Mouse (Mus musculus): Measurements from ENCODE around the gene Aak1. TPM values are rescaled to one million over a fixed set of nuclear protein-coding genes. Genes with fewer than 3 reads are reported as not detected.

Aak1 gene
- polyA plus RNA-seq, 1 experiment from 2014 or later = 49.8 TPM

DNA sequence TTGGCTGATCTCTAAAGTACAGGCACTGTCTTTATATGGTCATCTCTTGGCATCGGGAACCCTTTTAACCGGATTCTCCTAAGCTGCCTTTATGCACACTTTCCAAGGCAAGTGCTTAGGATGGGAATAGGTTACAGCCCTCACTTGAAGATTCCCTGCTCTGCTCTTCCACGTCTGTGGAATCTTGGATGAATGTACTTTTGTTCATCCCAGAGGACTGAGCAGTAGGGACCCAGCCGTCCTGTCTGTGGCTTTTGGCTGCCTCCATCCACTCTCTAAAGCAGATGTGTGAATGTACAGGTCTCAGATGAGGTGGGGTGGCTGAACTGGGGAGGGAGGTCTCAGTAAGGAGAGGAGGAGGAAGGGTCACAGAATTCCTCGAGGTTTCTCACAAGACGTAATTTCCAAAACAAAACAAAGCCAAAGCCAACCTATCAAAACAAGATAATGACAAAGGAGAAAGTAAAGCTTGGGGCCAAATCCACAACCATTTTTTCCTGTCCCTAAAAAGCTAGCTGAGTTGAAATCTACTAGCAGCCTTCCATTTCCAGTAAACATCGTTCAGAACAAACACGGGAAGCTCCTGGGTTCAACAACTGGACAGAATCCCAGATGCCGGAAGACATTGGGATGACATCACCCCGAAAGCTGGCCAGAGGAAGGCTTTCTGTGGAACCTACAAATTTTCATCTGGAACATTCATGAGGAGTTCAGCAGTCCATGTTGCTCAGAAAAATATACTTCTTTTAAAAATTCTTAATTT is 18.4 kb upstream of the Aak1 start:
- Histone ChIP-seq H3K4me3 (replicated peaks; ENCODE audit: low read length) (no peak overlapping the region), H3K9ac (no peak overlapping the region), H3K36me3 (replicated peaks; ENCODE audit: control insufficient read depth, insufficient read depth) (no peaks in the 10 kb centered on the region), H3K27ac (no peak overlapping the region), H3K4me1 (replicated peaks; ENCODE audit: control insufficient read depth, insufficient read depth, low read length) (no peaks in the 10 kb centered on the region), H3K27me3 (ENCODE audit: control insufficient read depth, insufficient read depth, low read length) (no peaks in the 10 kb centered on the region), H3K4me2 (replicated peaks) (no peak overlapping the region), H3K9me3 (ENCODE audit: control insufficient read depth, low read length) (no peaks in the 10 kb centered on the region)
- ATAC-seq (ENCODE audit: low FRiP score) (no peak), DNase-seq (ENCODE audit: low spot score) (no peak)
- 79% methylated on average over 10 of the region's 10 CpGs for WGBS

DNA sequence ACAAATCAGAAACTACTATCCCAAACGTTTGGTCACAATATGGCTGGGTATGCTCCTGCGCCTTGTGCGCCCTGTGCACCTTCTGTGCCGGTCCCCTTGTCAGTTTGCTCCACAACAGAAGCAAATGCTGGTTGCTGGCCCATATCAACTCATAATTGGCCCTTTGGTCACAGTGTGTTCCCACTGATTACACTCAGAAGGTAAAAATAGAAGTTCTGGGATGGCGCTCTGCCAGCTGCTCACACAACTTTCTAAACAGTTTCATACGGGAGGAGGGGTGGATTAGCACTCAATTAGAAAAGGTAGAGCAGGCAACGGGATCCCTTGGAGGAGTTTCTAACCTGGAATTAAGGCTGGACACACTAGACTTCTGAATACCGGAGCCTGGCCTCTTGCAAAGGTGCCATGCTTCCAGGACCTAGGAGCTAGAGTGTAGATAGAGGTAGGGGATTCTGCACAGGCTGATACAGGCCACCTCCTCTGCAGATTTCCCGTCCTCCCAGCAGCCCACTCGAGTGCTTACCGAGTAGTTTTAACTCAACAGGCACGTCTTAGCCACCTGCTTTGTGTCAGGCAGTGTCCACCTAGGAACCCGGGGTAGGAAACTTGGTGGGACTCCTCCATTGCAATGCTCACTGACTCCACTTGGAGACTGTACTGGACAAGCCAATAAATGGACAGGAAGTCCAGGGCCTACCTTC is 16.4 kb upstream of the Aak1 start:
- Histone ChIP-seq H3K9me3 (ENCODE audit: control insufficient read depth, low read length) (no peaks in the 10 kb centered on the region), H3K4me1 (replicated peaks; ENCODE audit: control insufficient read depth, insufficient read depth, low read length) (no peaks in the 10 kb centered on the region), H3K9ac (no peak overlapping the region), H3K36me3 (replicated peaks; ENCODE audit: control insufficient read depth, insufficient read depth) (no peaks in the 10 kb centered on the region), H3K4me3 (replicated peaks; ENCODE audit: low read length) (no peak overlapping the region), H3K27ac (no peak overlapping the region), H3K4me2 (replicated peaks) (no peak overlapping the region), H3K27me3 (ENCODE audit: control insufficient read depth, insufficient read depth, low read length) (no peaks in the 10 kb centered on the region)
- ATAC-seq (ENCODE audit: low FRiP score) (no peak), DNase-seq (ENCODE audit: low spot score) (no peak)
- WGBS = 88% methylated on average over 13 of the region's 13 CpGs

DNA sequence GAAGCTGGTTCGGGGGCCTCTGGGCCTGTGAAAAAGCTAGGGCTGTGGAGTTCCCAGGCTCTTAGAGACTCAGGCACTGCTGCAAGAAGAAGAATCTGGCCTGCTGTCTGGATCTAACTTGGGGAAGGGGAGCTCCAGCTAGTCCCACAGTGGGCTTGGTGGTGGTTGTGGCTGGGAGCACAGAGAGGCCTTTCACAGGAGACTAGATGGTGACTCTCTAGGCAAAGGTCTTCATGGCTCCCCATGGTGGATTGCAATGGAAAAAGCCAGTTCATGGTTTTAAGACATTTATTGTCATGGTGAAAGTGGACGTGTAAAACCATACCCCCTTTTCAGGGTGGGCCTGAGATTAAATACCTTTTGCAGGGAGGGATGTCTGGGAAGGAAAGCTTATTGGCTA is 10.2 kb upstream of the Aak1 start:
- ATAC-seq (ENCODE audit: low FRiP score) (no peak), DNase-seq (ENCODE audit: low spot score) (no peak)
- Histone ChIP-seq H3K27ac (no peak overlapping the region), H3K4me1 (replicated peaks; ENCODE audit: control insufficient read depth, insufficient read depth, low read length) (no peaks in the 10 kb centered on the region), H3K9ac (no peak overlapping the region), H3K36me3 (replicated peaks; ENCODE audit: control insufficient read depth, insufficient read depth) (no peaks in the 10 kb centered on the region), H3K27me3 (ENCODE audit: control insufficient read depth, insufficient read depth, low read length) (no peaks in the 10 kb centered on the region), H3K9me3 (ENCODE audit: control insufficient read depth, low read length) (no peaks in the 10 kb centered on the region), H3K4me2 (replicated peaks) (no peak overlapping the region), H3K4me3 (replicated peaks; ENCODE audit: low read length) (no peak overlapping the region)
- WGBS = 79% methylated on average over 2 of the region's 2 CpGs

DNA sequence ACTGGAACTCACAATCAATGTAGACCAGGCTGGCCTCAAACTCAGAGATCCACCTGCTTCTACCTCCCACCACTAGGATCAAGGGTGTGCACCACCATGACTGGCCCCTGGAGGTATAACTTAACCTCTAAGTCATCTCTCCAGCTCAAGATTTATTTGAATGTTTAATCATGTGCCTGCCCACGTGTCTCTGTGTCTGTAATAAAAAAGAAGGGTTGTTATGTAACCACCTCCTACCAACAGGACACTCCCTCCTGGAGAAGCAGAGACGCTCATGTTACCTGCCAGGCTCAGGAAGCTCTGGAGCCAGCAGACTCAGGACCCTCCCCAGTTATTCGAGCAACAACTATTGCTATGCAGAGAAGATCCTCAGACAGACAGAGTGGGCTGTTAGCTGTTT is 7.4 kb upstream of the Aak1 start:
- no peak overlapping the region for H3K27ac ChIP-seq
- no peak for ATAC-seq (ENCODE audit: low FRiP score)
- 71% methylated on average over 3 of the region's 3 CpGs for WGBS

DNA sequence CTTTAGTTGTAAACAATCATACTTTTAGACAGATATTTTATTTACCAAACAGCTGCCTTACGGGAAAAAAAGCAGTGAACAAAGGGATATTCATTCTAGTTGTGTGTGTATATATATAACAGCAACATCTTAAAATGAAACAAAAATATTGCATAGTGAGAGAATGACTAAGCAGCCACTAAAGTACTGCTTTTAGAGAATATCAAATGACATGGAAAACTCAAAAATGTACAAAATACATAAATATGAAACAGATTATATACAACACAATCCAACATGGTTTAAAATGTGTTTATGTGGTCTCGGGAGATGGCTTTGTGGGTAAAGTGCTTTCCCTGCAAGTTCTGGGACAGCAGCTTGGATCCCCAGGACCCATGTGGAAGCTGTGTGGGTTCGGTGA is 5.7 kb upstream of the Aak1 start:
- Histone ChIP-seq H3K27ac (no peak overlapping the region), H3K9ac (no peak overlapping the region), H3K27me3 (ENCODE audit: control insufficient read depth, insufficient read depth, low read length) (no peaks in the 10 kb centered on the region), H3K4me2 (replicated peaks) (no peak overlapping the region), H3K4me1 (replicated peaks; ENCODE audit: control insufficient read depth, insufficient read depth, low read length) (0 out of 2 replicates have a peak, but pooled peaks cover 8% of the 10 kb centered on the region), H3K36me3 (replicated peaks; ENCODE audit: control insufficient read depth, insufficient read depth) (no peaks in the 10 kb centered on the region), H3K9me3 (ENCODE audit: control insufficient read depth, low read length) (no peaks in the 10 kb centered on the region), H3K4me3 (replicated peaks; ENCODE audit: low read length) (no peak overlapping the region)
- WGBS = 78% methylated on average over 3 of the region's 3 CpGs
- ATAC-seq (ENCODE audit: low FRiP score) = no peak
- DNase-seq (ENCODE audit: low spot score) = no peak

More for the DNA sequence above, 7.4 kb upstream of the Aak1 start:
- no peaks in the 10 kb centered on the region for H3K9me3 ChIP-seq (ENCODE audit: control insufficient read depth, low read length)
- H3K9ac ChIP-seq = no peak overlapping the region
- no peaks in the 10 kb centered on the region for H3K4me1 ChIP-seq (replicated peaks; ENCODE audit: control insufficient read depth, insufficient read depth, low read length)
- H3K36me3 ChIP-seq (replicated peaks; ENCODE audit: control insufficient read depth, insufficient read depth) = no peaks in the 10 kb centered on the region
- no peaks in the 10 kb centered on the region for H3K27me3 ChIP-seq (ENCODE audit: control insufficient read depth, insufficient read depth, low read length)
- no peak for DNase-seq (ENCODE audit: low spot score)
- no peak overlapping the region for H3K4me3 ChIP-seq (replicated peaks; ENCODE audit: low read length)
- H3K4me2 ChIP-seq (replicated peaks) = no peak overlapping the region

DNA sequence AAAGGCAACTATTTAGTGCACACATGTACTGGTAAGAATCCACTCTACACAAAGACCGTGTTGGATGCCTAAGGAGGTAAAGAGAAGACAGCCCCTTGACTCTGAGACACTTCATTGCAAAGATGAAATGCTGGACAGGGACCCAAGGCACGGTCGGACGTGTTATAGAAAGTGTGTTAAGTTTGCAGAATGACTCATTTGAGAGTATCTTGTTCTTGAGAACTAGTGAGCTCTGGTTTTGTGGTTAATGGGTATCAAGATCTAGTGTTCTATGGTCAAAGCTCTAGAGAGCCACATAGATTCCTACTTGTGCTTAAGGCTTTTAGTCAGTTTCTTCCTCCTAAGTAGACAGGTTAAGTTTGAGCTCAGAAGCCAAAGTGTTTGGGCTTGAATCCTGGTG is 2.9 kb upstream of the Aak1 start:
- no peak overlapping the region for H3K4me2 ChIP-seq (replicated peaks)
- DNase-seq (ENCODE audit: low spot score) (no peak), ATAC-seq (ENCODE audit: low FRiP score) (no peak)
- no peaks in the 10 kb centered on the region for H3K36me3 ChIP-seq (replicated peaks; ENCODE audit: control insufficient read depth, insufficient read depth)
- H3K9me3 ChIP-seq (ENCODE audit: control insufficient read depth, low read length) = no peaks in the 10 kb centered on the region
- no peaks in the 10 kb centered on the region for H3K27me3 ChIP-seq (ENCODE audit: control insufficient read depth, insufficient read depth, low read length)
- peaks cover 16% of the 10 kb centered on the region for H3K4me1 ChIP-seq (replicated peaks; ENCODE audit: control insufficient read depth, insufficient read depth, low read length)
- no peak overlapping the region for H3K27ac ChIP-seq
- WGBS = 96% methylated on average over 4 of the region's 4 CpGs
- no peak overlapping the region for H3K9ac ChIP-seq
- H3K4me3 ChIP-seq (replicated peaks; ENCODE audit: low read length) = no peak overlapping the region

DNA sequence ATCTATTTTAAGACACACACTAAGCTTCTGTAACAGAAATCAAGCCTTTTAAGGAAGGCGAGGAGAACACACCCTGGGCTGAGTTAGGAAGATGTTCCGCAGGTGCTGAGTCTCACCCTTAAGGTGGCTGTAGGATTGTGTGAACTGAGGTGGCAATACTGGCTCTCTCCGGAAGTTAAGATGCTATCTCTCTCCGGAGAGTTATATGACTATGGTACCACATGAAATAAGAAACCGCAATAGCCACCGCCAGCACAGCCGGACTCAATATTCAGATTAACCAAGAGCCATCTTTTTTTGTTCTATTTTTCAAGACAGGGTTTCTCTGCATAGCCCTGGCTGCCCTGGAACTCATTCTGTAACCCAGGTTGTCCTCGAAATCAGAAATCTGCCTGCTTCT is 1.5 kb upstream of the Aak1 start:
- DNase-seq (ENCODE audit: low spot score) = no peak
- H3K27ac ChIP-seq = peak overlapping the region; percentile 98; the same call in 1 of the 2 replicates
- H3K9ac ChIP-seq = peak overlapping the region; percentile 88; the same call in 1 of the 2 replicates
- whole genome bisulfite sequencing = 96% methylated on average over 8 of the region's 8 CpGs
- H3K36me3 ChIP-seq (replicated peaks; ENCODE audit: control insufficient read depth, insufficient read depth) = no peaks in the 10 kb centered on the region
- no peaks in the 10 kb centered on the region for H3K9me3 ChIP-seq (ENCODE audit: control insufficient read depth, low read length)
- H3K4me1 ChIP-seq (replicated peaks; ENCODE audit: control insufficient read depth, insufficient read depth, low read length) = peaks cover 28% of the 10 kb centered on the region
- peak overlapping the region; percentile 90; the same call in 1 of the 2 replicates for H3K4me3 ChIP-seq (replicated peaks; ENCODE audit: low read length)
- no peak for ATAC-seq (ENCODE audit: low FRiP score)
- peak overlapping the region; percentile 53 for H3K4me2 ChIP-seq (replicated peaks)
- no peaks in the 10 kb centered on the region for H3K27me3 ChIP-seq (ENCODE audit: control insufficient read depth, insufficient read depth, low read length)

DNA sequence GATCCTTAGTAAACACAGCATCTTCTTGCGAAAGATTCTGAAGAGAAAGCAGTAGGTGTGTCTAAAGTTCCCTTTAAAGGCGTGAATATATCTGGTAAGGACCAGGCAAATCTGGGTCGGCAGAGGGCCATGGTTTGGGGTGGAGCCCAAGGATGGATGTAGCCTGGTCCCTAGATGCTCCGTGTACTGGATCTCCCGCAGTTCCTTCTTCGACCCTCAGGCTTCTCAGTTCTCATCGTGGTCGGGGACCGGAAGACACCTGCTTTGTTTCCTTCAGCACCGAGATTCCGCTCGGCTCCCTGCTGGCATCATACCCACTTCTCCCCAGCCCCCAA is 770 bp upstream of the Aak1 start:
- Histone ChIP-seq H3K27ac (peak overlapping the region; percentile 98), H3K4me1 (replicated peaks; ENCODE audit: control insufficient read depth, insufficient read depth, low read length) (peaks cover 32% of the 10 kb centered on the region), H3K9me3 (ENCODE audit: control insufficient read depth, low read length) (no peaks in the 10 kb centered on the region), H3K4me3 (replicated peaks; ENCODE audit: low read length) (peak overlapping the region; percentile 90), H3K36me3 (replicated peaks; ENCODE audit: control insufficient read depth, insufficient read depth) (no peaks in the 10 kb centered on the region), H3K27me3 (ENCODE audit: control insufficient read depth, insufficient read depth, low read length) (no peaks in the 10 kb centered on the region), H3K4me2 (replicated peaks) (peak overlapping the region; percentile 53), H3K9ac (peak overlapping the region; percentile 88)
- no peak for ATAC-seq (ENCODE audit: low FRiP score)
- WGBS = 2% methylated on average over 12 of the region's 12 CpGs
- DNase-seq (ENCODE audit: low spot score) = no peak

DNA sequence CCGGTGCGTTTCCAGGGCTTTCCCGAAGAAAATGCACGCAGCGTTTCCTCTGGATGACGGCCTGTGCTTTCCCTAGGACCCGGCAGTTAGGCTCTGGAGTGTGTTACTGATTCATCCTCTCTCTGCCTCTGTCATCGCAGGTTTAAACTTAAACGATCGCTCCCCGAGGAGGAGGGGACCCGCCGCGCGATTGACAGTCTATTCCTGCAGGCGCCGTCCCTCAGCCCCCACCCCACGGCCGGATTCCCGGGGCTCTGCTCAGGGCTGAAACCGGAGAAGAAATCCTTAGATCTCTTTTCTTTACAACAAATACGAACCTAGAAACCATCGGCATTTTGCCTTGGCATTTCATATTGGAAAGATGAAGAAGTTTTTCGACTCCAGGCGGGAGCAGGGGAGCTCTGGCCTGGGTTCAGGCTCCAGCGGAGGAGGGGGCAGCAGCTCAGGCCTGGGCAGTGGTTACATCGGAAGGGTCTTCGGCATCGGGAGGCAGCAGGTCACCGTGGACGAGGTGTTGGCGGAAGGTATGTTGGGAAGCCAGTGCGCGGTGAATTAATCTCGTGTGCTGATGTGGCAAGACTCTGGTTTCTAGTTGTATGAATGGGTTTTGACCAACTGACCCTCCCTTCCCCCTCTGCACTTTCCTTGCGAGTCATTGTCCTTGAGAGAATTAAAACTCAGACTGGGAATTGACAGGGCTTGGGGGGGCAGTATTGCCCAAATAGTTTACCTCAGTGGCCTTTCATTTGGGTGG is 552 bp downstream of the Aak1 start:
- peak; percentile 35 for DNase-seq (ENCODE audit: low spot score)
- H3K4me3 ChIP-seq (replicated peaks; ENCODE audit: low read length) = peak overlapping the region; percentile 90
- H3K27ac ChIP-seq = peak overlapping the region; percentile 98
- H3K9me3 ChIP-seq (ENCODE audit: control insufficient read depth, low read length) = no peaks in the 10 kb centered on the region
- H3K27me3 ChIP-seq (ENCODE audit: control insufficient read depth, insufficient read depth, low read length) = no peaks in the 10 kb centered on the region
- peak; percentile 63 for ATAC-seq (ENCODE audit: low FRiP score)
- peak overlapping the region; percentile 94 for H3K4me2 ChIP-seq (replicated peaks)
- WGBS = under 1% methylated on average over 36 of the region's 36 CpGs
- H3K36me3 ChIP-seq (replicated peaks; ENCODE audit: control insufficient read depth, insufficient read depth) = no peaks in the 10 kb centered on the region
- peak overlapping the region; percentile 88 for H3K9ac ChIP-seq
- peaks cover 43% of the 10 kb centered on the region for H3K4me1 ChIP-seq (replicated peaks; ENCODE audit: control insufficient read depth, insufficient read depth, low read length)
